ENCODE assay signal across 9 mouse cellular contexts in genomic region chr10:17575448-17576332, GRCm38 (mm10).
DNase-seq lines count a peak whose midpoint lies in the region; ATAC-seq lines count a peak whose summit lies in the region.
"Had no signal": no experiment of that assay in that cellular context is flagged by ENCODE, and none has a peak within 500 bp of the region (broad histone marks: within the 10 kb centered on the region; RNA-seq: fewer than 3 reads in every experiment).

No protein-coding gene starts in this region.

- no peak overlapping the region for H3K9ac ChIP-seq in lung, embryonic 16.5 days (ENCODE audit: low read length)
- H3K9ac ChIP-seq in stomach, embryonic 14.5 days (replicated peaks; ENCODE audit: low read depth, low read length), result no peak overlapping the region

- H3K36me3 ChIP-seq in lung, embryonic 16.5 days (ENCODE audit: control insufficient read depth, insufficient read depth, low read length), result no peaks in the 10 kb centered on the region
- no peaks in the 10 kb centered on the region for H3K36me3 ChIP-seq in stomach, embryonic 14.5 days (ENCODE audit: control insufficient read depth, insufficient read depth, low read length)

- peaks cover 2% of the 10 kb centered on the region; the same call in 1 of the 2 replicates for H3K9me3 ChIP-seq in lung, embryonic 16.5 days (ENCODE audit: control insufficient read depth, low read length)
- no peaks in the 10 kb centered on the region for H3K9me3 ChIP-seq in stomach, embryonic 14.5 days (ENCODE audit: control insufficient read depth, low read depth, low read length)

- H3K4me2 ChIP-seq in lung, embryonic 16.5 days (ENCODE audit: low read depth, low read length), result no peak overlapping the region
- no peak overlapping the region for H3K4me2 ChIP-seq in stomach, embryonic 14.5 days (replicated peaks; ENCODE audit: low read depth, low read length)

- no peak for DNase-seq in lung, postnatal 14 days
- peak; percentile 54 for DNase-seq in brain, adult 2 months (ENCODE audit: low read depth, low spot score)
- DNase-seq in kidney, postnatal 25 days, result peak; percentile 33 to 50
- no peak for DNase-seq in right cerebral cortex, postnatal 25 days
- no peak for DNase-seq in right cerebral cortex, postnatal 10 days (ENCODE audit: low spot score in 2 of 2)
- no peak for DNase-seq in right cerebral cortex, postnatal 4 days
- DNase-seq: cerebellum, postnatal 10 days had no signal

- no peaks in the 10 kb centered on the region for H3K27me3 ChIP-seq in lung, embryonic 16.5 days (ENCODE audit: control insufficient read depth, insufficient read depth, low read depth, low read length)
- H3K27me3 ChIP-seq in stomach, embryonic 14.5 days (ENCODE audit: control insufficient read depth, insufficient read depth, low read length), result no peaks in the 10 kb centered on the region

- H3K27ac ChIP-seq in lung, embryonic 16.5 days (ENCODE audit: low read length), result peak overlapping the region; percentile 67
- peak overlapping the region; percentile 45; the same call in 1 of the 2 replicates for H3K27ac ChIP-seq in stomach, embryonic 14.5 days (ENCODE audit: low read length)

- peaks cover 17% of the 10 kb centered on the region for H3K4me1 ChIP-seq in lung, embryonic 16.5 days (replicated peaks; ENCODE audit: control insufficient read depth, insufficient read depth, low read length)
- H3K4me1 ChIP-seq in stomach, embryonic 14.5 days (ENCODE audit: control insufficient read depth, insufficient read depth, low read length), result 0 out of 2 replicates have a peak, but pooled peaks cover 7% of the 10 kb centered on the region

- ATAC-seq in lung, embryonic 16.5 days (ENCODE audit: low read depth), result peak; percentile 84
- ATAC-seq in stomach, embryonic 14.5 days (ENCODE audit: insufficient number of reproducible peaks, insufficient read depth, low FRiP score, low read depth), result peak; percentile 81

- 54% methylated on average over 10 of the region's 10 CpGs for WGBS in lung, embryonic 16.5 days
- 53% methylated on average over 10 of the region's 10 CpGs for WGBS in stomach, embryonic 14.5 days

- no peak overlapping the region for H3K4me3 ChIP-seq in lung, embryonic 16.5 days (ENCODE audit: low read length)
- H3K4me3 ChIP-seq in stomach, embryonic 14.5 days (ENCODE audit: low read depth, low read length), result no peak overlapping the region

Comparison
In these comparisons a context has a peak if more than half of its experiments do, and no peak if none do; other contexts are left out.
1. DNase-seq: peak in brain, adult 2 months (single experiment) and kidney, postnatal 25 days (2 of 2); none in lung, postnatal 14 days (single experiment), right cerebral cortex, postnatal 25 days (single experiment), right cerebral cortex, postnatal 10 days (0 of 2) and right cerebral cortex, postnatal 4 days (single experiment).